Mouse (Mus musculus) cerebellum, adult (tissue): ENCODE results near the gene Acaca.
"Not testable (repeated sequence)": the region's sequence is repeated elsewhere in the genome, so short reads cannot be mapped to it uniquely, and the experiment has no call there.

Source experiments
- ATAC-seq: cut with Nextera tagmentation; 2 replicates; pipeline ENCODE4 v1.9.2; 2017; ENCODE audit warnings: mild to moderate bottlenecking, moderate library complexity, mixed read lengths; ENCODE audit not compliant: insufficient number of reproducible peaks, low FRiP score, low TSS enrichment

Gene Acaca

GRCm38 (mm10) chr11:84375951-84376496 is 246.6 kb downstream of the Acaca start:
- ATAC-seq: no peak

- no peak for ATAC-seq
Observed at GRCm38 (mm10) chr11:84376510-84377365, 247.3 kb downstream of the Acaca start.

GRCm38 (mm10) chr11:84382450-84382849 is 253.0 kb downstream of the Acaca start:
- no peak for ATAC-seq

DNA sequence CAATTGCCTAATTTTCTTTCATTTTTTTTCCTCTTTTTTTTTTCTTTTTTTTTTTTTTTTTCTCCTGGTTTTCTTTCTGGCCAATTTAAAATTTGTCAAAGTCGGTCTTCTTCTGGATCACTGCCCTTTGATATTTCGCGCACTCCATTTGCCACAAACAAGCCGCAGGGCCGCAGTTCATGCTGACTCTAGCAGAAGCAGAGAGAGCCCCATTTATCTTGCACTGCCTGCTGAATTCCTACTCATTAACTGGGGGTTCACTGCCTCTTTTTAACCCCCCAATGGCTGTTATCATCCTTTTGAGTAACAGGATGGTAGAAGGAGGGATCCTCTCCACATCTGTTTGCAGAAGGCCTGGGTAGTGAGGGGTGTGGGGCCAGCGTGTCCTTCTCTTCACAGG is 254.4 kb downstream of the Acaca start:
- no peak for ATAC-seq

- no peak for ATAC-seq
Observed at GRCm38 (mm10) chr11:84389332-84389731, 259.9 kb downstream of the Acaca start.

GRCm38 (mm10) chr11:84391126-84391525 is 261.7 kb downstream of the Acaca start:
- ATAC-seq: no peak

GRCm38 (mm10) chr11:84392066-84392465 is 262.6 kb downstream of the Acaca start:
- ATAC-seq: not testable (repeated sequence)

DNA sequence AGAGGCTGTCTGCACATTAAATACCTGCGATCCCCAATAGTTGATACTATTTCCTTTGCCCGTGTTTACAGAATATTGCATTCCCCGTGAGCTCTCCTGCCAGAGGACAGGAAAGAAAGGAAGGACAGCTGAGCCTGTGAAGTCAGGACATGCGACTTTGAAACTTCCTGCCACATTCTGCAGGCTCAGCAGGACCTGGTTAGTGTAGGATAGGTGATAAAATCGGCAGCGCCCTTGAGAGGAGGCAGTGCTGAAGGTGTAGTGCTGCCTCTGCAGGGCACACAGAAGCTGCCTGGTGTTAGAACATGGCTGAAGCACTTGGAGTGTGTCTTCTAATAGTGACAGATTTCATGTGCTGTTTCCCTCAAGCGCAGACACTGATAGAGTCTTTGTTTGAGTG is 264.1 kb downstream of the Acaca start:
- ATAC-seq: no peak

DNA sequence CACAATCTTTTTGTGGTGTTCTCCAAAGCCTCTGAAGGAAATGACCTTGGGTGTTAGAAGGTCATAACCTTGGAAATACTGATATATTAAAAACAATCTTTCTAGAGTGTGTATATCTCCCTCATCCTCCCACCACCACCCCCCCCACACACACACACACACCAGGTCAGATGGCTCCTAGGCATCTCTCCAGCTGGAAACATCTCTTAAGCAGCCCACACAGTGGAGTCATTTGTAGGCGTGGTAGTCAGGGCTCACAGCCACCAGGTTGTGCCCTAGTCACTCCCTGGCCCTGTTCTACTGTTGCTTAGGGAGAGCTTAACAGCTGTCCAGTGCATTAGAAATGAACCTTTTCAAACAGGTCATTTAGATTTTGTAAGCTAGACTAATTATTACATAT is 265.5 kb downstream of the Acaca start:
- ATAC-seq: no peak

GRCm38 (mm10) chr11:84406733-84407132 is 277.3 kb downstream of the Acaca start:
- ATAC-seq: no peak

DNA sequence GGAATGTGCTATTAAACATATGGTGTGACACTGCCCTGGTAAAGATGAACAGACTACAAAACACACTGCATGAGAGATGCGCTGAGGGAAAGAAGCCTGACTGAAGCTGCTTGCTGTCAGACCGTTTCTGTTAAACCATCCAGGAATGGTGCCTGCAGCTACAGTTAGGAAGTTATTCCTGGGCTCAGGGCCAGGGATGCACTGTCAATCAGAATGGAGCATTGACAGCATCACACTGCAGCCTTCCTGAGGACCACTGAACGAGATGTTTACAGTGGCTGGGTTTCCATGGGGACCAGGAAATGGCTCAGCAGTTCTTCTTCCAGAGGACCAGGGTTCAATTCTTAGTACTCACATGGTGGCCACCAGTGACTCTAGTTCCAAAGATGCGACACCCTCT is 280.9 kb downstream of the Acaca start:
- ATAC-seq: no peak

GRCm38 (mm10) chr11:84410879-84411641 is 281.6 kb downstream of the Acaca start:
- ATAC-seq: no peak

DNA sequence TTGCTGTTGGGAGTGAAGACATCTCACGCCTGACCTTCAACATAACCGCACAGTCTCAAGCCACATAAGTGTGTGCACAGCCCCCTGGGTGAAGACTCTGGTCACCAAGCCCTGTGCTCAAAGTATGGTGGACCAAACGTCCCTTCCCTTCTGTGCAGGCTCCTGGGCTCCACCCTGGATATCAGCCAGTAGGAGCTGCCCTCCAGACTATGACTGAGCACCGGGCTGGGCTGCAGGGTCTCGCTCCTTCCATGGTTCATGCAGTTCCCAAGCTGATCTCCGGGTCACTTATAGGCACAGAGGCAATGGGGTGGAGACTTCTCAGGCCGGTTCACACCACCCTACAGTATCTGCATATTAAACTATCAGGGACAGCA is 282.2 kb downstream of the Acaca start:
- no peak for ATAC-seq

DNA sequence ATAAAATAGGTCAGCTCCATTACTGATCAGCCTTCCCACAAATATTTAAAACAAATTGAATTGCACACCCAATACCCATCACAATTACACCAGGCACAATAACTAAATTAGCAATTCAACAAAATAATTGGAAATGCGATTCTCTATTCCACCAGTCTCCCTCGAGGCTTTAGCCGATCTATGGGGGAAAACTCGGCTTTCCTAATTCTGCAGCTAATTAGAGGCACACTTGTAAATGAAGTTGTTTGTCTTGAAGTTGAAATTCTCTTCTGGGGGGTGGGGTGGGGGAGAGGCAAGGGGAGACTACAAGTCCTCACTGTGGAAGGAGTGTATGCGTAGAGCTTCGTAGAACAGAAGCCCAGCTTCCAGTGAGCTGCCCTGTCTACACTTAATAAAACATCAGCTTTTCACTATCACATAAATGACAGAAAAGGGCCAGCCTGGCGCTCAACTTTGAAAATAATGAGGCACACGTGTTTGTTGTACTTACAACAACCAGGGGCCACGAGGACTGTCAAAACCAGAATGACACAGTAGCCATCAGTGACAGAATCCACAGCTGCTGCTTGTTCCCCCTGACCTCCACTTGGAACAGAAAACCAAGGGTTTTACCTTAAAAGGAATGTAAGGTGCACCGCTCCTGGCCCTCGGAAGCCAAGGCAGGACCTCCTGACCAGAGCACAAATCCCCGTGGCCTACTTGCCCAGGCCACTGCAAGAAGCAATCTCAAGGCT is 282.9 kb downstream of the Acaca start:
- no peak for ATAC-seq

DNA sequence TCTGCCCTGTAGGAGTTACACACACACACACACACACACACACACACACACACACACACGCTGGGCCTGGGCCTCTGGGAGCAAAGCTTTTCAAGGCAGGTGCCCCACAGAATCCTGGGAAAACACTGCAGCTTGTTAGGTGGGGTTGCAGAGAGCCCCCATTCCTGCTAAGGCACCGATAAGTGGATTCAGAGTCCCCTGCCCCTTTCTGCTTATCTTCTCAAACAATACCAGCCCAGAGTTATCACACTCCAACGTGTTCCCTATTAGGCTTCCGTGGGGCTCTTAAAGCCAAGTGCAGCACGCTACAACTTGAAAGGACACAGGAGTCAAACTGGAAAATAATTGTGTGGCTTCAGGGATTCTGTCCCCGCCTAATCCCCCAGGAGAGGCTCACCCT is 283.6 kb downstream of the Acaca start:
- no peak for ATAC-seq

- no peak for ATAC-seq
Observed at GRCm38 (mm10) chr11:84420779-84421178, 291.3 kb downstream of the Acaca start.

DNA sequence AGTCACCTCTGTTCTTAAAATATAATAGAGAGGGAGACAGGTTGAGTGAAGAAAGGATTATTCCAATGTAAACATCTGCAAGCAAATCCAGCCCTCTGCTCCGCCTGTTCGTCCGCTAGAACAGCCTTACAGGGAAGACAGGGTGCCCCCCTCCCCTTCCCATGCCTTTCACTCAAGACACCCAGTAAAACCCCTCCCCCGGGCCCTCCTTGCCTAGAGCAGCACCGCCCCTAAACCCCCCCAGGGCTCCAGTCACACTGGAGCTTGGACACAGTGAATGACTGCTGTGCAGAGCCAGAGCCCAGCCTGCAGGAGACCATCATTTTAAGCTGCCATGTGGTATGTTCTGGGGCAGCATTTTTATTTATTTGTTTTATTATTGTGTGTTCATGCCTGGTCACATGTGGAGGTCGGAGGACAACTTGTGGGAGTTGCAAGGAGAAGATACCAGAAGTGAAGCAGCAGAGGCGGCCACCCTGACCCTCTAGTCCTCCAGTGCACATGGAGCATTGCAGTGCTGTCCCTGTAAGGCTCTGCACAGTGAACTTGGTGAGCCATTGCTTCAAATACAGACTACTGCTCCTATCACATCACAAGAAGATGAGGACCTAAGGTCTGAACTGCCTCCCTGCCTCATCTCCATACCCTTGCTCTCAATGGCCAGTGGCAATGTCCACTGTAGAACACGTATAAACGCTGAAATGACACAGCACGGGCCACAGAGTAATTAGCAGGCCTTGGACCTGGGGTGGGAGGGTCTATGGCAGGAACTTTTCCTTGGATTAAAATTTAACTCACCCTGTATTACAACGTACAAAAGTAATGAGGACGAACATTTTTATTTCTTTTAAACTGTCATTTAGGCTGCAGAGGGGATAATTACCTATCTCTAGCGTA is 296.5 kb downstream of the Acaca start:
- no peak for ATAC-seq

GRCm38 (mm10) chr11:84426633-84426998 is 297.1 kb downstream of the Acaca start:
- no peak for ATAC-seq

DNA sequence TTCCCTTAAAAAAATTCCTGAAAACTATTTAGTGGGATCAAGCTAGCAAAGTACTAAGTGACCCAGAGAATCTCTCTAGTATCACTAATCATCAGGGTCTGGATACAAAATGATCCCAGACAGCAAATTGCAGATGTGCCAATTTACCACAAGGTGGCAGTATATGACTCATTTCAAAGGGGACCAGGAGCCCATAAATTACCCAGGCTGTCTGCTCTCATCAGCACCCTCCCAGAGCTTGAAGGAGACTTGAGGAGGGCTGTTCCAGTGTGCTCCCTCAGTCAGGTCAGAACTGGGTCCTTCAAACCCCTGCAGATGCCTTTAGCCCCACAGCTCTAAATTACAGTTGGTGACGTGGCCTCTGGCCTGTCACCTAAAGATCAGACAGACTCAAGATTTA is 300.1 kb downstream of the Acaca start:
- no peak for ATAC-seq

DNA sequence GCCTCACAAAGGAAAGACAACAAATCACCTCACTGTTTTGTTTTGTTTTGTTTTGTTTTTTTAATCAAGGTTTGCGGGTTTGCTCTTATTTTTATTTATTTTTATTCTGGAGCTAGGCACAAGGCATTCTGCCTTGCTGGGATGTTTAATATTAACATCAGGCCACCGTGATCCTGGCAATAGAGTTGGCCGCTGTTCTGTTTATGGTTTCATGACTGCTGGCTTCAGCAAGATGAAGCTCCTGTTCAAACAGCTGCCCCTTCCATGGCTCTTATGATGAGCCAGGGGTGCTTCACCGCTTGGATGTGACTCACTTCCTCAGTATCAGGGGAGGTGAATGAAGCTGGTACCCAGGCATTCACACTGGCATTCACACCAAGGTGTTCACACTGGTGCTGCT is 300.9 kb downstream of the Acaca start:
- no peak for ATAC-seq
